Mouse (Mus musculus) midbrain, postnatal 0 days (tissue): ENCODE results near the gene Piwil4. TPM values are rescaled to one million over a fixed set of nuclear protein-coding genes. Genes with fewer than 3 reads are reported as not detected.

ENCODE experiments used
- ATAC-seq: fragments of 200-750 bp; cut with Nextera tagmentation; 2 replicates; pipeline ENCODE4 v1.8.0; 2017; ENCODE audit warnings: moderate number of reproducible peaks, mild to moderate bottlenecking, moderate TSS enrichment, moderate library complexity; ENCODE audit not compliant: low FRiP score
- DNase-seq: peaks from one replicate; pipeline ENCODE4 v3.0.0-alpha.2; 2015; ENCODE audit warnings: low spot score
- H3K27ac ChIP-seq: fragments of 300-500 bp; sonication (generic); 2 replicates; pipeline ENCODE4 v1.5.1; 2014; ENCODE audit warnings: low read depth, mild to moderate bottlenecking, low read length, mixed read lengths
- H3K27me3 ChIP-seq: fragments of 300-500 bp; sonication (generic); 2 replicates; pipeline ENCODE4 v1.6.1; 2014; ENCODE audit warnings: low read length, control low read depth, mixed read lengths; ENCODE audit not compliant: insufficient read depth
- H3K36me3 ChIP-seq: fragments of 300-500 bp; sonication (generic); 2 replicates; pipeline ENCODE4 v1.6.1; 2014; ENCODE audit warnings: low read length, control low read depth, mixed read lengths; ENCODE audit not compliant: insufficient read depth
- H3K4me1 ChIP-seq: fragments of 300-500 bp; sonication (generic); 2 replicates; pipeline ENCODE4 v1.6.1; 2014; ENCODE audit warnings: mild to moderate bottlenecking, control low read depth, antibody characterized with exemption, low read length, mixed read lengths; ENCODE audit not compliant: insufficient read depth
- H3K4me2 ChIP-seq: fragments of 300-500 bp; sonication (generic); 2 replicates; pipeline ENCODE4 v1.6.1; 2014; ENCODE audit warnings: low read depth, mild to moderate bottlenecking, low read length, mixed read lengths; ENCODE audit not compliant: poor library complexity, severe bottlenecking
- H3K4me3 ChIP-seq: fragments of 300-500 bp; sonication (generic); 2 replicates; pipeline ENCODE4 v1.5.1; 2014; ENCODE audit warnings: low read depth, mild to moderate bottlenecking, low read length, moderate library complexity
- H3K9ac ChIP-seq: fragments of 300-500 bp; sonication (generic); replicated peaks from 2 replicates; pipeline ENCODE4 v1.6.1; 2014; ENCODE audit warnings: mild to moderate bottlenecking, low read length, moderate library complexity, mixed read lengths; ENCODE audit not compliant: poor library complexity, severe bottlenecking
- H3K9me3 ChIP-seq: fragments of 300-500 bp; sonication (generic); 2 replicates; pipeline ENCODE4 v1.6.1; 2016; ENCODE audit warnings: low read length, control low read depth
- CTCF ChIP-seq: IDR thresholded peaks from 2 replicates; pipeline ENCODE4 v1.5.1; 2016; ENCODE audit warnings: antibody characterized with exemption, mild to moderate bottlenecking
- WGBS: fragments of 180-500 bp; shearing (Covaris S2); extraction: QIAGEN DNeasy Blood & Tissue Kit; methylation state at CpG from one replicate; pipeline ENCODE4 v1.1.7; 2014; 5-methylcytosine and 5-hydroxymethylcytosine counted together
- polyA plus RNA-seq: library from polyadenylated mRNA; unstranded; fragments of >200 nt; fragmentation: Nextera tagmentation; extraction: Ambion mirVana; gene quantifications from 2 replicates; pipeline ENCODE4 v1.2.1, GENCODE M21; 2015
- total RNA-seq: library from RNA; depleted of rRNA; stranded (reverse); fragments of >200 nt; gene quantifications from 2 replicates; pipeline ENCODE4 v1.2.3, GENCODE M21; 2014

The Piwil4 gene
- total and polyA plus RNA-seq, 2 experiments from 2014 or later = 0.49 to 1.3 TPM

DNA sequence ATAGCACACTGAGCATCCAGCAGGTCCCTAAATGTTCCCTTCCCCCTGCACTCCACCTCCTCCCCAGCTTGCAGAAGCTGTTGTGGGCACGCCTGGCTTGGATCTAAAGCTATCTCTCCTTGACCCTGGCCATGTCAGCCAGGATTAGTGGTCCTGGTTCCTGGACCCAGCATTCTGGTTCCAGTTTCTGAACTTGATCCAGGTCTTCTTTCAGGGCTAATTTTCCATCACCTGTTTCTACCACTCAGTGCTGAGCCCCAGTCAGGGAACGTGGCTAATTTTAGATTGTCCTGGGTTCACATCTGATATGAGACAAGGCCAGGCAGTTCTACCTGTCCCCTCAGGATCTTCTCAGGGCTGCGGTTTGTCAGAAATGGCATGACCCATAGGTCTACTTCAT, 74.5 kb downstream of the Piwil4 start:
- Histone ChIP-seq H3K27me3 (no peaks in the 10 kb centered on the region), H3K4me3 (no peak overlapping the region), H3K4me1 (no peaks in the 10 kb centered on the region), H3K27ac (no peak overlapping the region), H3K9ac (no peak overlapping the region), H3K36me3 (no peaks in the 10 kb centered on the region), H3K9me3 (no peaks in the 10 kb centered on the region), H3K4me2 (no peak overlapping the region)
- ATAC-seq = no peak
- no peak for DNase-seq
- no peak for TF ChIP-seq CTCF
- 91% methylated on average over 3 of the region's 3 CpGs for WGBS

- H3K9me3 ChIP-seq = no peaks in the 10 kb centered on the region
- H3K4me2 ChIP-seq = no peak overlapping the region
- 96% methylated on average over 2 of the region's 2 CpGs for WGBS
- no peaks in the 10 kb centered on the region for H3K36me3 ChIP-seq
- no peak overlapping the region for H3K4me3 ChIP-seq
- ATAC-seq (no peak), DNase-seq (no peak)
- H3K9ac ChIP-seq = no peak overlapping the region
- no peak overlapping the region for H3K27ac ChIP-seq
- no peaks in the 10 kb centered on the region for H3K27me3 ChIP-seq
- no peaks in the 10 kb centered on the region for H3K4me1 ChIP-seq
- no peak for TF ChIP-seq CTCF
Measured at GRCm38 (mm10) chr9:14663591-14663990, 76.9 kb downstream of the Piwil4 start.

GRCm38 (mm10) chr9:14662876-14663275, 77.7 kb downstream of the Piwil4 start:
- Histone ChIP-seq H3K27ac (no peak overlapping the region), H3K36me3 (no peaks in the 10 kb centered on the region), H3K27me3 (no peaks in the 10 kb centered on the region), H3K9me3 (no peaks in the 10 kb centered on the region), H3K4me3 (no peak overlapping the region), H3K4me1 (no peaks in the 10 kb centered on the region), H3K9ac (no peak overlapping the region), H3K4me2 (no peak overlapping the region)
- no peak for TF ChIP-seq CTCF
- DNase-seq = no peak
- 71% methylated on average over 7 of the region's 7 CpGs for WGBS
- ATAC-seq = no peak

GRCm38 (mm10) chr9:14662138-14662537, 78.4 kb downstream of the Piwil4 start:
- Histone ChIP-seq H3K4me3 (no peak overlapping the region), H3K36me3 (no peaks in the 10 kb centered on the region), H3K9me3 (no peaks in the 10 kb centered on the region), H3K27ac (no peak overlapping the region), H3K27me3 (no peaks in the 10 kb centered on the region), H3K4me1 (no peaks in the 10 kb centered on the region), H3K9ac (no peak overlapping the region), H3K4me2 (no peak overlapping the region)
- 82% methylated on average over 9 of the region's 9 CpGs for WGBS
- ATAC-seq (no peak), DNase-seq (no peak)
- no peak for TF ChIP-seq CTCF

- no peak for ATAC-seq
- no peak for DNase-seq
- WGBS = 49% methylated on average over 2 of the region's 2 CpGs
- H3K4me1 ChIP-seq = no peaks in the 10 kb centered on the region
- TF ChIP-seq CTCF = no peak
- no peak overlapping the region for H3K9ac ChIP-seq
- no peaks in the 10 kb centered on the region for H3K27me3 ChIP-seq
- no peaks in the 10 kb centered on the region for H3K9me3 ChIP-seq
- no peaks in the 10 kb centered on the region for H3K36me3 ChIP-seq
- H3K4me2 ChIP-seq = no peak overlapping the region
- H3K4me3 ChIP-seq = no peak overlapping the region
- no peak overlapping the region for H3K27ac ChIP-seq
Measured at GRCm38 (mm10) chr9:14657926-14658325, 82.6 kb downstream of the Piwil4 start.

- Histone ChIP-seq H3K9me3 (no peaks in the 10 kb centered on the region), H3K27ac (no peak overlapping the region), H3K4me1 (no peaks in the 10 kb centered on the region), H3K4me2 (no peak overlapping the region), H3K9ac (no peak overlapping the region), H3K36me3 (no peaks in the 10 kb centered on the region), H3K27me3 (no peaks in the 10 kb centered on the region), H3K4me3 (no peak overlapping the region)
- ATAC-seq = no peak
- peak; percentile 31 for TF ChIP-seq CTCF
- WGBS = 81% methylated on average over 2 of the region's 2 CpGs
- no peak for DNase-seq
Measured at GRCm38 (mm10) chr9:14654010-14654409, 86.5 kb downstream of the Piwil4 start.

DNA sequence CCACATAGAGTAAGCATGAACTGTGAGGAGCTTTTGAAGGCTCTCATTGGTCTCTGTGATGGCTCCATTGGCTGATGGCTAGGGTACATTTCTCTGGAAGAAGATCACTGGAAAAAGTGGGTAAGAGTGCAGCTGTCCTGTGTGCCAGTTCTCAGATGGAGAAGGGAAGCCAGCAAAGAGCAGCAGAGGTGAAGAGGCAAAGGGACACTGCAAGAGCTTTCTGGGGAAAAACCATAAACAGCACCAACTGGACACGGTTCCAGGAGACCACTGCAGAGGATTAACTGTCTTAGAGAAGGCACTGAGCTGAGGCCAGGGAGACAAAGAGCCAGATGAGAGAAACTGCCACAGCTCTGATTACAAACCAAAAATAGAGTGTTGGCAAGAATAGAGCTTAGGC, 87.8 kb downstream of the Piwil4 start:
- no peak overlapping the region for H3K4me3 ChIP-seq
- H3K9me3 ChIP-seq = no peaks in the 10 kb centered on the region
- H3K36me3 ChIP-seq = no peaks in the 10 kb centered on the region
- 35% methylated on average over 1 of the region's 1 CpGs for WGBS
- H3K27me3 ChIP-seq = no peaks in the 10 kb centered on the region
- no peak overlapping the region for H3K27ac ChIP-seq
- ATAC-seq (no peak), DNase-seq (no peak)
- H3K4me2 ChIP-seq = no peak overlapping the region
- H3K4me1 ChIP-seq = no peaks in the 10 kb centered on the region
- no peak for TF ChIP-seq CTCF
- H3K9ac ChIP-seq = no peak overlapping the region
